Mouse (Mus musculus) lung, adult 2 months (tissue): ENCODE data around the gene Olfr69. TPM values are rescaled to one million over a fixed set of nuclear protein-coding genes. Genes with fewer than 3 reads are reported as not detected.
"Not testable (repeated sequence)": the region's sequence is repeated elsewhere in the genome, so short reads cannot be mapped to it uniquely, and the experiment has no call there.

ENCODE experiments used
- DNase-seq: peaks from one replicate; pipeline ENCODE4 v3.0.0; 2022
- H3K4me1 ChIP-seq: fragments of 200-500 bp; 2 replicates; pipeline ENCODE4 v1.6.1; 2011; ENCODE audit warnings: low read length; ENCODE audit not compliant: control insufficient read depth, insufficient read depth
- H3K4me3 ChIP-seq: fragments of 200-500 bp; replicated peaks from 2 replicates; pipeline ENCODE3; 2011; ENCODE audit warnings: low read depth, mild to moderate bottlenecking, control low read depth, low read length; ENCODE audit errors: extremely low read depth
- CTCF ChIP-seq: fragments of 200-500 bp; IDR thresholded peaks from 2 replicates; pipeline ENCODE4 v1.5.1; 2011; ENCODE audit warnings: mild to moderate bottlenecking, low read length, control low read depth; ENCODE audit not compliant: insufficient read depth
- POLR2A ChIP-seq: fragments of 200-500 bp; IDR thresholded peaks from 2 replicates; pipeline ENCODE4 v1.6.1; 2011; ENCODE audit warnings: low read depth, mild to moderate bottlenecking, control low read depth, low read length, borderline replicate concordance; ENCODE audit errors: extremely low read depth
- WGBS: fragments of 180-500 bp; shearing (Covaris S2); methylation state at CpG from one replicate; pipeline ENCODE4 v1.1.7; 2018; 5-methylcytosine and 5-hydroxymethylcytosine counted together
- polyA plus RNA-seq: library from polyadenylated mRNA; depleted of rRNA; stranded (reverse); fragments of >200 nt; gene quantifications from 2 replicates; pipeline ENCODE4 v1.2.3, GENCODE M21; 2012; rRNA removed

Olfr69 gene
- polyA plus RNA-seq, 1 experiment, result not detected

GRCm38 (mm10) chr7:103806856-103807255 lies 35.5 kb upstream of the Olfr69 start:
- no peaks in the 10 kb centered on the region for H3K4me1 ChIP-seq
- no peak for TF ChIP-seq CTCF
- TF ChIP-seq POLR2A, result no peak
- no peak overlapping the region for H3K4me3 ChIP-seq
- DNase-seq, result no peak
- 56% methylated on average over 1 of the region's 1 CpGs for WGBS

GRCm38 (mm10) chr7:103792669-103793388 lies 21.4 kb upstream of the Olfr69 start:
- 24% methylated on average over 4 of the region's 4 CpGs for WGBS
- no peak overlapping the region for H3K4me3 ChIP-seq
- TF ChIP-seq CTCF (no peak), POLR2A (no peak)
- no peaks in the 10 kb centered on the region for H3K4me1 ChIP-seq
- no peak for DNase-seq

GRCm38 (mm10) chr7:103791721-103792120 lies 20.3 kb upstream of the Olfr69 start, which contains the start of gene Olfr67:
Gene Olfr67 (minus strand): TSS chr7:103791821.
- Histone ChIP-seq H3K4me1 (no peaks in the 10 kb centered on the region), H3K4me3 (no peak within 1 kb of the TSS)
- no peak for DNase-seq
- WGBS, result 67% methylated on average over 3 of the region's 3 CpGs
- no peak for TF ChIP-seq POLR2A
- no peak for TF ChIP-seq CTCF

GRCm38 (mm10) chr7:103779598-103779997 lies 8.2 kb upstream of the Olfr69 start, which contains the start of gene Olfr68:
Gene Olfr68 (minus strand): TSS chr7:103779698.
- WGBS, result 73% methylated on average over 3 of the region's 3 CpGs
- H3K4me3 ChIP-seq, result no peak within 1 kb of the TSS
- no peak for TF ChIP-seq CTCF
- no peak for TF ChIP-seq POLR2A
- no peak for DNase-seq
- no peaks in the 10 kb centered on the region for H3K4me1 ChIP-seq

DNA sequence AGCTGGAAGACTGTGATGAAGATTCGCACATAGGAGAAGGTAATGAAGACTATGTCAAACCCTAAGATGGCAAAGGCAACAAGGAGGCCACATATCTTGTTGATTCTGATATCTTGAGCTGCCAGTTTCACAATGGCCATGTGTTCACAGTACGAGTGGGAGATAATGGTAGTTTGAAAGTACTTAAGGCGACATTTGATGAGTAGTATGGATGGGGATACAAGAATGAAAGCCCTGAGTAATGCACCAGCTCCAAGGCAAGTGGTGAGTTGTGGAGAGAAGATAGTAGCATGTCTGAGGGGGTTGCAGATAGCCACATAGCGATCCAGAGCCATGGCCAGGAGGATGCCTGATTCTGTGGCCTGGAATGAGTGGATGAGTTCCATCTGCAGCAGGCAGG lies 6.3 kb upstream of the Olfr69 start:
- not testable (repeated sequence) for H3K4me1 ChIP-seq, DNase-seq, H3K4me3 ChIP-seq
- WGBS, result 75% methylated on average over 4 of the region's 4 CpGs

DNA sequence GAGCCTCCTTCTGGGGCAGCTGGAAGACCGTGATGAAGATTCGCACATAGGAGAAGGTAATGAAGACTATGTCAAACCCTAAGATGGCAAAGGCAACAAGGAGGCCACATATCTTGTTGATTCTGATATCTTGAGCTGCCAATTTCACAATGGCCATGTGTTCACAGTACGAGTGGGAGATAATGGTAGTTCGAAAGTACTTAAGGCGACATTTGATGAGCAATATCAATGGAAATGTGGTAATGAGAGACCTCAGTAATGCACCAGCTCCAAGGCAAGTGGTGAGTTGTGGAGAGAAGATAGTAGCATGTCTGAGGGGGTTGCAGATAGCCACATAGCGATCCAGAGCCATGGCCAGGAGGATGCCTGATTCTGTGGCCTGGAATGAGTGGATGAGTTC lies 3.7 kb downstream of the Olfr69 start:
- DNase-seq, H3K4me1 ChIP-seq, H3K4me3 ChIP-seq: not testable (repeated sequence)
- WGBS, result 74% methylated on average over 6 of the region's 6 CpGs

DNA sequence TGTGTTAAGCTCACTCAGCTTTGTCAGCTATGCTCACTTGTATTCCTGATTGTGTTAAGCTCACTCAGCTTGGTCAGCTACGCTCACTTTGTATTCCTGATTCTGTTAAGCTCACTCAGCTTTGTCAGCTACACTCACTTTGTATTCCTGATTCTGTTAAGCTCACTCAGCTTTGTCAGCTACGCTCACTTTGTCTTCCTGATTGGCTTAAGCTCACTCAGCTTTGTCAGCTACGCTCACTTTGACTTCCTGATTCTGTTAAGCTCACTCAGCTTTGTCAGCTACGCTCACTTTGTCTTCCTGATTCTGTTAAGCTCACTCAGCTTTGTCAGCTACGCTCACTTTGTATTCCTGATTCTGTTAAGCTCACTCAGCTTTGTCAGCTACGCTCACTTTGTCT lies 9.2 kb downstream of the Olfr69 start:
- not testable (repeated sequence) for H3K4me1 ChIP-seq, H3K4me3 ChIP-seq, DNase-seq
- WGBS, result 58% methylated on average over 6 of the region's 6 CpGs

GRCm38 (mm10) chr7:103757233-103757632 lies 14.2 kb downstream of the Olfr69 start, which contains the start of gene Olfr630:
Gene Olfr630 (minus strand): TSS chr7:103757333.
- WGBS, result 41% methylated on average over 2 of the region's 2 CpGs
- Histone ChIP-seq H3K4me3 (no peak within 1 kb of the TSS), H3K4me1 (no peaks in the 10 kb centered on the region)
- no peak for DNase-seq
- TF ChIP-seq POLR2A, result no peak
- TF ChIP-seq CTCF, result no peak

DNA sequence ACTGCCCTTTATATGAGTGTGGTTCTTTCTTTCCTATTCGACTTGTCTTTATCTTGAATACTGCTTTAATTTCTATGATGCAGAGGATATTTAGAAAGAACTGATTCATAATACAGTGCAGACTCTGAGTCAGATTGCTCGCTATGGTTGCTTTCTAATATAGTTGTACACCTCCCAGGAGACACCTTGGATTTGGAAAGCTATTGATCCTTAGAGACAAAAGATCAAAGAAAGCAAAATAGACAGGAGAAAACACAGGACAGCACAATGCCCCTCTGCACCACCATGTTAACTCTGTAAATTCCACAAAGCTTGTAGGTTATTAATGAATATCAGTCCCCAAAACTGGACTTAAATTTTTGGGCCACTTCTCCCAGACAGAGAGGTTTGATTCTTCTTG lies 26.6 kb downstream of the Olfr69 start, which contains the start of gene Olfr629:
Gene Olfr629, minus strand, starts transcription at position 101 of the 400 bp plus-strand sequence.
- Histone ChIP-seq H3K4me3 (no peak within 1 kb of the TSS), H3K4me1 (no peaks in the 10 kb centered on the region)
- 73% methylated on average over 2 of the region's 2 CpGs for WGBS
- TF ChIP-seq POLR2A (no peak), CTCF (no peak)
- DNase-seq, result no peak

DNA sequence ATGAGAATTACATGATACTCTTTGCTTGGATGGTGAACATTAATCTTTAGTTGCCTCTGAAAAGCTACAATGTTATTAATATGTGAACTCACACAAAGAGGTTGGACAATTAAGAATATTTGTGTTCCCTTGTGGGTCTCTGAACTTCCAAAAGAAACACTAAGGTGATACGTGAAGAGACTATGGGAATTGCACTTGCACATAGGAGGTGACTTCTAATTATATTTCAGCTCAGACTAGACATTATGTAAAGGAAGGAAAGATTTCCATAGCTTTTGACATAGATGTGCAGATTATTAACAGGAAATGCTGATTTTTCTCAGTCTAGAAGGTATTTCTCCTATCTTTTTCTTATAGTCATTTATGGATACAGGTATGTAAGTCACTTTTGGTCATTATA lies 41.3 kb downstream of the Olfr69 start, which contains the start of gene Olfr628:
Gene Olfr628, plus strand, starts transcription at position 301 of the 400 bp plus-strand sequence.
- WGBS, result 77% methylated on average over 1 of the region's 1 CpGs
- DNase-seq, result no peak
- Histone ChIP-seq H3K4me3 (no peak within 1 kb of the TSS), H3K4me1 (no peaks in the 10 kb centered on the region)
- TF ChIP-seq POLR2A (no peak), CTCF (no peak)

DNA sequence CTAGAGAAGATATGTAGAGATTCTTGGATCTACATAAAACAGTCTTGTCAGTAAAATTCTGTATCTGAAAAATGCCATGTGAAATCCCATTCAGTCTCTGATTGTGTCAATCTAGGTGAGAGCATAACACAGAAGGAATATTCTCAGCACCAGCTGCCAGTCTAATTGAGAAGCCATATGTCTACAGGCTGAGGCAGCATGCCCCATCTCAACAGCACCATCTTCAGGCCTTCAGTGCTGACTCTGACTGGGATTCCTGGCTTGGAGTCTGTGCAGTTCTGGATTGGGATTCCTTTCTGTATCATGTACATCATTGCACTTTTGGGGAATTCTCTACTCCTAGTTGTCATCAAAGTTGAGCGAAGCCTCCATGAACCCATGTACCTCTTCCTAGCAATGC lies 55.0 kb downstream of the Olfr69 start:
- not testable (repeated sequence) for H3K4me3 ChIP-seq, H3K4me1 ChIP-seq, DNase-seq
- 94% methylated on average over 1 of the region's 1 CpGs for WGBS

Other genes with a start within 250 kb of the Olfr69 start
- gene Olfr612, start 228.9 kb downstream of the Olfr69 start, polyA plus RNA-seq, result not detected in 2 replicates
- gene Olfr613, start 223.5 kb downstream of the Olfr69 start, polyA plus RNA-seq, result not detected in 2 replicates
- not detected in 2 replicates for gene Olfr615, start 215.5 kb downstream of the Olfr69 start, polyA plus RNA-seq
- gene Olfr616, start 202.5 kb downstream of the Olfr69 start, polyA plus RNA-seq, result not detected in 2 replicates
- gene Olfr617, start 198.5 kb downstream of the Olfr69 start, polyA plus RNA-seq, result not detected in 2 replicates
- gene Olfr618, start 181.5 kb downstream of the Olfr69 start, polyA plus RNA-seq, result not detected in 2 replicates
- gene Olfr619, start 171.0 kb downstream of the Olfr69 start, polyA plus RNA-seq, result not detected in 2 replicates
- not detected in 2 replicates for gene Olfr620, start 159.1 kb downstream of the Olfr69 start, polyA plus RNA-seq
- not detected in 2 replicates for gene Olfr622, start 128.9 kb downstream of the Olfr69 start, polyA plus RNA-seq
- not detected in 2 replicates for gene Olfr623, start 107.9 kb downstream of the Olfr69 start, polyA plus RNA-seq
- gene Olfr624, start 100.4 kb downstream of the Olfr69 start, polyA plus RNA-seq, result not detected in 2 replicates
- gene Olfr625-ps1, start 88.9 kb downstream of the Olfr69 start, polyA plus RNA-seq, result not detected in 2 replicates
- gene Olfr243, start 56.9 kb downstream of the Olfr69 start, polyA plus RNA-seq, result not detected in 2 replicates
- not detected in 2 replicates for gene Olfr628, start 41.2 kb downstream of the Olfr69 start, polyA plus RNA-seq
- gene Olfr629, start 26.7 kb downstream of the Olfr69 start, polyA plus RNA-seq, result not detected in 2 replicates
- gene Olfr630, start 14.3 kb downstream of the Olfr69 start, polyA plus RNA-seq, result not detected in 2 replicates
- not detected in 2 replicates for gene Olfr68, start 8.1 kb upstream of the Olfr69 start, polyA plus RNA-seq
- not detected in 2 replicates for gene Olfr67, start 20.2 kb upstream of the Olfr69 start, polyA plus RNA-seq
- gene Hbb-bt, start 42.4 kb upstream of the Olfr69 start, polyA plus RNA-seq, result 1,037 and 2,074 TPM in 2 replicates
- 9,354 and 20,945 TPM in 2 replicates for gene Hbb-bs, start 56.5 kb upstream of the Olfr69 start, polyA plus RNA-seq
- not detected in 2 replicates for gene Hbb-bh2, start 68.9 kb upstream of the Olfr69 start, polyA plus RNA-seq
- gene Hbb-bh1, start 71.6 kb upstream of the Olfr69 start, polyA plus RNA-seq, result not detected in 2 replicates
- 0.37 TPM in 1 of 2 replicates, not detected in the other for gene Hbb-y, start 81.6 kb upstream of the Olfr69 start, polyA plus RNA-seq
- gene Olfr66, start 114.7 kb upstream of the Olfr69 start, polyA plus RNA-seq, result not detected in 2 replicates
- not detected in 2 replicates for gene Olfr64, start 122.9 kb upstream of the Olfr69 start, polyA plus RNA-seq
- gene Olfr65, start 131.9 kb upstream of the Olfr69 start, polyA plus RNA-seq, result not detected in 2 replicates
- gene Olfr631, start 157.2 kb upstream of the Olfr69 start, polyA plus RNA-seq, result not detected in 2 replicates
- not detected in 2 replicates for gene Olfr632, start 162.8 kb upstream of the Olfr69 start, polyA plus RNA-seq
- not detected in 2 replicates for gene Olfr633, start 172.8 kb upstream of the Olfr69 start, polyA plus RNA-seq
- gene Olfr635, start 199.6 kb upstream of the Olfr69 start, polyA plus RNA-seq, result not detected in 2 replicates
- gene Olfr638, start 227.2 kb upstream of the Olfr69 start, polyA plus RNA-seq, result not detected in 2 replicates
- not detected in 2 replicates for gene Olfr639, start 245.7 kb upstream of the Olfr69 start, polyA plus RNA-seq